ENCODE assay signal across 8 mouse cellular contexts in the genomic region with DNA sequence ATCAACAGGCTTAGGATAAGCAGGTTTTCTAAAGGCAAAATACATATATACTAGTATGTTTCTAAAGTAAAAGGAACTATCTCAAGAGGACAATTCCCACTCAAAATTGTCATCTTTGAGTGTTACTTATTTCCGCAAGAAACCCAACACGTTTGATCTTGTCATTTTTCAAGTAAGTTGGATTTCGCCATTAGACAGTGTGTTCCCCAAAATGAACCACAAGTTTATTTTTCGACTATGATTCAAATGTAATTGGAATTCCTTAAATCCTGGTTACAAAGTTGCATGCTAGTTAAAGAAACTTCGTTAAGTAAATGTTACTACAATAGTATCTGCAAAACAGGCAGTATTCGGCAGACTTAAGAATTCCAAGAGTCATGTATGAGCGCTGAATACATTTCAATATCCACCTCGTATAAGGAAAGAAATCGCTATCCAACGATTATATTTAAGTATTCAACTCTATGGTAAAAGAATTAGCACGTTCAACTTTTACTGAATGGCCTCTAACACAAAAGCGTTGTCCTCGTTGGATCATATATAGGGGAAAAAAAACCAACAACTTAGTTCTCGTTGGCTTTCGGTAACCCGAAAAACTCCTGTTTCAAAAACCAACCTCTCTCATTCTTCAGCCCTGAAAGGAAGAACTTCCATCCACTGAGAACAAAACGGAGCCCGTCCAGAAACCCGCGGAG.
DNase-seq lines count a peak whose midpoint lies in the region; ATAC-seq and TF ChIP-seq lines count a peak whose summit lies in the region.

No protein-coding gene starts in this region.

- no peak for ATAC-seq in intestine, embryonic 14.5 days (replicated peaks; ENCODE audit: low FRiP score, low TSS enrichment, low read depth)
- no peak for ATAC-seq in neural tube, embryonic 12.5 days (ENCODE audit: low FRiP score, low read depth)

- H3K27me3 ChIP-seq in embryonic facial prominence, embryonic 10.5 days (replicated peaks; ENCODE audit: low read depth, poor library complexity, severe bottlenecking), result no peaks in the 10 kb centered on the region
- H3K27me3 ChIP-seq in intestine, embryonic 14.5 days (replicated peaks; ENCODE audit: control insufficient read depth, insufficient read depth, low read length), result no peaks in the 10 kb centered on the region
- no peaks in the 10 kb centered on the region for H3K27me3 ChIP-seq in neural tube, embryonic 12.5 days (replicated peaks)

- TF ChIP-seq CTCF in left cerebral cortex, adult 2 months (IDR thresholded peaks at IDR 0.05), result no peak

- intact Hi-C loops in left cerebral cortex, adult 2 months (cut with DNase I), result loop anchor here (2.0 to 5.0 kb wide), 2 partner anchors 65 to 94 kb away; partner anchors contain the start of gene Rnf38
- intact Hi-C loops in left cerebral cortex, postnatal 4 days (cut with DNase I), result no loop called here

- no peaks in the 10 kb centered on the region for H3K9me3 ChIP-seq in embryonic facial prominence, embryonic 10.5 days
- no peaks in the 10 kb centered on the region for H3K9me3 ChIP-seq in intestine, embryonic 14.5 days (ENCODE audit: control insufficient read depth, low read length)
- no peaks in the 10 kb centered on the region for H3K9me3 ChIP-seq in neural tube, embryonic 12.5 days

- WGBS in embryonic facial prominence, embryonic 10.5 days, result 6% methylated on average over 20 of the region's 20 CpGs
- WGBS in intestine, embryonic 14.5 days, result 2% methylated on average over 20 of the region's 20 CpGs
- WGBS in neural tube, embryonic 12.5 days, result 5% methylated on average over 20 of the region's 20 CpGs

- H3K9ac ChIP-seq in intestine, embryonic 14.5 days (ENCODE audit: low read length), result peak overlapping the region; percentile 92
- peak overlapping the region; percentile 91 for H3K9ac ChIP-seq in neural tube, embryonic 12.5 days

- no peaks in the 10 kb centered on the region for H3K36me3 ChIP-seq in embryonic facial prominence, embryonic 10.5 days (replicated peaks)
- H3K36me3 ChIP-seq in intestine, embryonic 14.5 days (ENCODE audit: control insufficient read depth, insufficient read depth, low read length), result no peaks in the 10 kb centered on the region
- H3K36me3 ChIP-seq in neural tube, embryonic 12.5 days, result no peaks in the 10 kb centered on the region

- DNase-seq in left cerebral cortex, adult 2 months (ENCODE audit: extremely low spot score in 1 of 2, low spot score in 2 of 2), result no peak
- no peak for DNase-seq in left cerebral cortex, postnatal 4 days
- DNase-seq in embryonic facial prominence, embryonic 10.5 days (ENCODE audit: low spot score), result no peak
- no peak for DNase-seq in intestine, embryonic 14.5 days (ENCODE audit: low spot score)
- no peak for DNase-seq in thymus, postnatal 4 days
- DNase-seq in thymus, postnatal 14 days, result no peak
- no peak for DNase-seq in B cell, adult 2 months

- H3K4me2 ChIP-seq in intestine, embryonic 14.5 days (ENCODE audit: low read length), result peak overlapping the region; percentile 66
- H3K4me2 ChIP-seq in neural tube, embryonic 12.5 days (replicated peaks), result peak overlapping the region; percentile 72

- peaks cover 53% of the 10 kb centered on the region for H3K4me1 ChIP-seq in embryonic facial prominence, embryonic 10.5 days
- H3K4me1 ChIP-seq in intestine, embryonic 14.5 days (replicated peaks; ENCODE audit: control insufficient read depth, insufficient read depth, low read length), result peaks cover 34% of the 10 kb centered on the region
- H3K4me1 ChIP-seq in neural tube, embryonic 12.5 days, result peaks cover 40% of the 10 kb centered on the region

- no peak overlapping the region for H3K27ac ChIP-seq in left cerebral cortex, adult 2 months
- H3K27ac ChIP-seq in embryonic facial prominence, embryonic 10.5 days (replicated peaks), result peak overlapping the region; percentile 99
- peak overlapping the region; percentile 98 for H3K27ac ChIP-seq in intestine, embryonic 14.5 days (ENCODE audit: low read depth)
- H3K27ac ChIP-seq in neural tube, embryonic 12.5 days, result peak overlapping the region; percentile 97

- H3K4me3 ChIP-seq in left cerebral cortex, adult 2 months, result peak overlapping the region; percentile 91
- peak overlapping the region; percentile 81 for H3K4me3 ChIP-seq in embryonic facial prominence, embryonic 10.5 days
- peak overlapping the region; percentile 79 for H3K4me3 ChIP-seq in intestine, embryonic 14.5 days (ENCODE audit: low read depth, low read length)
- H3K4me3 ChIP-seq in neural tube, embryonic 12.5 days, result peak overlapping the region; percentile 77
